Mouse (Mus musculus) ES-Bruce4 (cell line): ENCODE measurements around the gene Urah. TPM values are rescaled to one million over a fixed set of nuclear protein-coding genes. Genes with fewer than 3 reads are reported as not detected.
A peak's percentile ranks its signal among the peaks of the same experiment; 100 is the strongest.

Source experiments
- H3K27ac ChIP-seq: 2 replicates; pipeline ENCODE4 v1.5.1; 2012; ENCODE audit warnings: low read length, inconsistent platforms; ENCODE audit not compliant: insufficient read depth
- H3K27me3 ChIP-seq: 2 replicates; pipeline ENCODE4 v1.6.1; 2012; ENCODE audit warnings: mild to moderate bottlenecking, low read length, inconsistent platforms; ENCODE audit not compliant: control insufficient read depth, poor library complexity, insufficient read depth, severe bottlenecking
- H3K36me3 ChIP-seq: 2 replicates; pipeline ENCODE4 v1.6.1; 2012; ENCODE audit warnings: inconsistent platforms, mild to moderate bottlenecking, low read length, moderate library complexity; ENCODE audit not compliant: control insufficient read depth, poor library complexity, insufficient read depth, severe bottlenecking
- H3K4me1 ChIP-seq: one replicate; pipeline ENCODE4 v1.8.1; 2011; ENCODE audit warnings: low read length; ENCODE audit not compliant: control insufficient read depth, insufficient read depth
- H3K4me3 ChIP-seq: 2 replicates; pipeline ENCODE4 v1.5.1; 2011; ENCODE audit warnings: low read depth, mild to moderate bottlenecking, low read length
- H3K9ac ChIP-seq: 2 replicates; pipeline ENCODE4 v1.6.1; 2012; ENCODE audit warnings: low read depth, mild to moderate bottlenecking, inconsistent platforms; ENCODE audit not compliant: poor library complexity, severe bottlenecking
- H3K9me3 ChIP-seq: replicated peaks from 2 replicates; pipeline ENCODE4 v1.6.1; 2012; ENCODE audit warnings: mild to moderate bottlenecking, low read length, inconsistent platforms; ENCODE audit not compliant: control insufficient read depth, poor library complexity, insufficient read depth, severe bottlenecking
- CTCF ChIP-seq: IDR thresholded peaks from one replicate; pipeline ENCODE4 v1.8.1; 2011; ENCODE audit warnings: low read depth, low read length
- EP300 ChIP-seq: IDR thresholded peaks from 2 replicates; pipeline ENCODE4 v1.6.1; 2011; ENCODE audit warnings: low read depth, low read length; ENCODE audit not compliant: insufficient read depth
- POLR2A ChIP-seq: IDR thresholded peaks from one replicate; pipeline ENCODE4 v1.8.1; 2011; ENCODE audit warnings: low read length; ENCODE audit not compliant: insufficient read depth
- polyA plus RNA-seq: library from polyadenylated mRNA; stranded (reverse); fragments of >200 nt; gene quantifications from 2 replicates; pipeline ENCODE4 v1.2.4, GENCODE M21; 2011; ENCODE audit warnings: low read depth; ENCODE audit not compliant: missing spikeins, insufficient read depth, insufficient read length

Gene Urah
- polyA plus RNA-seq, 1 experiment, result 15.2 TPM

DNA sequence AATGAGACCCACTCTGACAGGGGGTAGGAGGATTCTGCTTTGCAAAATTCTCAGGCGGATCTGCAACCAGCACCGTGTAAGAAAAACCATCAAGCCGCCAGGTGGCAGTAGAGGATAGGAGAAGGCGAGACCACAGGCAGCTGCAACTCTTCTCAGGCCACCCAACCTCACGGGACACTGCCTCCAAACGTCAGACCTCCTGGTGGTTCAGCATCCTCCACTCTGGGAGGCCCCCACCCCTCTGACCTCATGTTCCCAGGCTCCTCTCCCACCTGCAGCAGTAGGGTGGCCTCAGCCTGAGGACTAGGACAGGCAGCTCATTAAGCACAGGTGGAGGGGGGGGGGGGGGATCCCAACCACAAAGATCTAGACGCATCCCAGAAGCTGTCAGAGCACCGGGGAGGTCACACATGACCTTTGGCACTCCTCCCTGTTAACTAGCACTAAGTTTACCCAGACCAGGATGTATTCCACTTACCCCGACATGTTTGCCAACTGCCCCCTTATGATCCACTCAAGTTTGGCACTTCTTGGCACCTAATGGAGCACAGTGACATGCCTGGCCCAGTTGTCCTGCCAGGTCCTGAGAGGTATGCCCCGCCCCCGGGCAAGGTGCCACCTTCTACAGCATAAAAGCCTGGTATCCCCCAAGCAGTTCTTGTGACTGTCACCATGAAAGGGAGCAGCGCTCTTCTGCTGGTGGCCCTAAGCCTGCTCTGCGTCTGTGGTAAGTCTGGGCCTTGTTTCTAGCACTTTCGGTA is 10.3 kb downstream of the Urah start, which contains the start of gene Scgb1c1:
Gene Scgb1c1 (plus strand): TSS at position 643 of the 761 bp plus-strand sequence.
- H3K27ac ChIP-seq, result no peak within 1 kb of the TSS

DNA sequence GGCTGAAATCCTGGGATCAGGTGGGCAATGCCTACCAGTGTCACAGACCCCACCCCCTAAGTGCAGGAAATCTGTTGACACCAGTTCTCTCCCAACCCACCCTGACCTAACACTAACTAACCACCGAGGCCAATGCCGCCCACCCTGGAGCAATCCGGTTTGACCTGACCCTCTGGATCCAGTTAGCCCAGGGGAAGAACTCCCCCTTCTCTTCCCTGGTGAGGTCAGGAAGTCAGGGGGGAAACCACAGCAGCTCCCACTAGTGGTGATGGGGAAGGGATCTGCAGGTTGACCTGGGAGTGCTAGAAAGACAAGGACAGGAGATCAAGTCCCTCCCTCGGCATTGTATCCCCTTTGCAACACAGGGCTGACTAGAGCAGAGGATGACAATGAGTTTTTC is 10.9 kb downstream of the Urah start:
- Histone ChIP-seq H3K4me3 (no peak overlapping the region), H3K9me3 (no peaks in the 10 kb centered on the region), H3K36me3 (no peaks in the 10 kb centered on the region), H3K9ac (no peak overlapping the region), H3K27me3 (no peaks in the 10 kb centered on the region), H3K4me1 (peaks cover 10% of the 10 kb centered on the region), H3K27ac (no peak overlapping the region)
- TF ChIP-seq EP300 (0 out of 2 replicates have a peak, but pooled peaks have one; percentile 2), CTCF (peak; percentile 59), POLR2A (no peak)

More for the DNA sequence above, 10.3 kb downstream of the Urah start, which contains the start of gene Scgb1c1:
- H3K9ac ChIP-seq, result no peak within 1 kb of the TSS
- no peaks in the 10 kb centered on the region for H3K27me3 ChIP-seq
- no peaks in the 10 kb centered on the region for H3K36me3 ChIP-seq
- H3K9me3 ChIP-seq, result no peaks in the 10 kb centered on the region
- no peak within 1 kb of the TSS for H3K4me3 ChIP-seq
- 0 out of 2 replicates have a peak, but pooled peaks have one; percentile 66 for TF ChIP-seq EP300
- TF ChIP-seq POLR2A, result no peak
- peak; percentile 87 for TF ChIP-seq CTCF
- peaks cover 10% of the 10 kb centered on the region for H3K4me1 ChIP-seq

DNA sequence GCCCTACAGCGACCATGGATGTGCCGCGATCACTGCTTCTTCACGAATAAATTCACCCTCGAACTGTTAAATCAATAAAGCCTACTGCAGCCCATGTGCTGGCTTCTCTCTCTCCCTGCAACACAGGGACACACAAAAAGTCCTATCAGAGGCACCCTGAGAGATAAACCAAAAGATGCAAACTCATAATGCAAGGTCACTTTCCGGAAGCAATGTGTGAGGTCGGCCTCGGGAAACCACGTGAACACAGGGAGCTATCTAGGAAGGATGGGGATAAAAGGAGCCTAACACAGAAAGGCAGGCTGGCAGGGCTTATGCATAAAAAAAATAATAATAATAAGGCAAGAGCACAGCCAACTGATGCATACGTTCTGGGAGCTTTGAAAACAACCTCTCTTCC is 11.9 kb downstream of the Urah start:
- H3K36me3 ChIP-seq, result no peaks in the 10 kb centered on the region
- no peak overlapping the region for H3K9ac ChIP-seq
- peaks cover 8% of the 10 kb centered on the region for H3K4me1 ChIP-seq
- no peak overlapping the region for H3K27ac ChIP-seq
- H3K27me3 ChIP-seq, result no peaks in the 10 kb centered on the region
- no peak overlapping the region for H3K4me3 ChIP-seq
- no peaks in the 10 kb centered on the region for H3K9me3 ChIP-seq
- TF ChIP-seq POLR2A (no peak), EP300 (no peak), CTCF (no peak)

DNA sequence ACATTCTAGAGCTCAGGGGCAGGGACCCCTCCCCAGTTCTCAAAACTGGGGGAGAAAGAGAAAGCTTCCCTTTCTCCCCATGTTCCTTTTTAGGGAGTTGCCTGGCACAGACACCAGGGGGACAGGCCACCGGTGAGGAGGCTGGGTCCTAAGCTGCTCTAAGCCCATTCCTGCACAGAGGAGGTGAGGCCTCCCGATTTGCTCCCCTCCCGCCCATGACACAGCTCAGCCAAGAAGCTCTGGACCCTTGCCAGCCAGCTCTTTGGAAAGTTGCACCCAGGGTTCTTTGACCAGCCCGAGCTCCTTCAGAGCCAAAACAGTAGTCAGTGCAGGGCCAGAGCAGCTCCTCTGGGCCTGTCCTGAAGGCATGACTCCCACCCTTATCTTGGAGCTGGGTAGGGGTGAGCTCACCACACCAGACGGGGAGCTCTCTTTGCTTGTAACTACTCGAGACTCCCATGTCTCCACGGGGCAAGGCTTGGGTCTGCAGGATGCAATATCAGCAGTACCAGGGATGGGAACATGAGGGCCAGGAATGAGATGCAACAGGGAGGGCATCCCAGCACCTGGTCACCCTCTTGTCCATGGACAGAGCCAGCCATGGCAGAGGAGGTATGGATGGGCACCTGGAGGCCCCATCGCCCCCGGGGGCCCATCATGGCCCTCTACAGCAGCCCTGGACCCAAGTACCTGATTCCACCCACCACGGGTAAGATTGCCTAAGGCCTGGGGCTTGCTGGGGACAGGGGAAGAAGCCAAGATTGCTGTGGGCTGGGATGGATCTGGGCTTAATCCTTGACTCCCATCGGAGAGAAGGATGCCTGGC is 13.2 kb downstream of the Urah start, which contains the start of gene Odf3:
Gene Odf3 (plus strand): TSS at position 51 of the 826 bp plus-strand sequence.
- Histone ChIP-seq H3K9ac (no peak within 1 kb of the TSS), H3K9me3 (no peaks in the 10 kb centered on the region), H3K4me1 (peaks cover 7% of the 10 kb centered on the region), H3K36me3 (no peaks in the 10 kb centered on the region; the same call in 1 of the 2 replicates), H3K4me3 (no peak within 1 kb of the TSS), H3K27me3 (no peaks in the 10 kb centered on the region), H3K27ac (no peak within 1 kb of the TSS)
- no peak for TF ChIP-seq POLR2A
- TF ChIP-seq EP300, result no peak
- TF ChIP-seq CTCF, result no peak

- TF ChIP-seq CTCF, result no peak
- TF ChIP-seq EP300, result no peak
- no peak for TF ChIP-seq POLR2A
- no peak overlapping the region for H3K27ac ChIP-seq
- H3K9ac ChIP-seq, result no peak overlapping the region
- peaks cover 7% of the 10 kb centered on the region for H3K4me1 ChIP-seq
- no peak overlapping the region for H3K4me3 ChIP-seq
- H3K27me3 ChIP-seq, result no peaks in the 10 kb centered on the region
- H3K36me3 ChIP-seq, result peaks cover 3% of the 10 kb centered on the region; the same call in 1 of the 2 replicates
- no peaks in the 10 kb centered on the region for H3K9me3 ChIP-seq
Measured at GRCm38 (mm10) chr7:140848591-140848990, 13.8 kb downstream of the Urah start.
